Mouse (Mus musculus) spleen, postnatal 0 days (tissue): Measurements from ENCODE around the gene Pspn. TPM values are rescaled to one million over a fixed set of nuclear protein-coding genes. Genes with fewer than 3 reads are reported as not detected.

Experiments used
- polyA plus RNA-seq: library from polyadenylated mRNA; unstranded; fragments of >200 nt; fragmentation: Nextera tagmentation; extraction: Ambion mirVana; gene quantifications from 2 replicates; pipeline ENCODE4 v1.2.1, GENCODE M21; 2015

Pspn gene
- not detected in 2 replicates for polyA plus RNA-seq

GRCm38 (mm10) chr17:56999968-57000609 is at the start of gene Pspn:
Gene Pspn, minus strand, starts transcription at chr17:57000018.

DNA sequence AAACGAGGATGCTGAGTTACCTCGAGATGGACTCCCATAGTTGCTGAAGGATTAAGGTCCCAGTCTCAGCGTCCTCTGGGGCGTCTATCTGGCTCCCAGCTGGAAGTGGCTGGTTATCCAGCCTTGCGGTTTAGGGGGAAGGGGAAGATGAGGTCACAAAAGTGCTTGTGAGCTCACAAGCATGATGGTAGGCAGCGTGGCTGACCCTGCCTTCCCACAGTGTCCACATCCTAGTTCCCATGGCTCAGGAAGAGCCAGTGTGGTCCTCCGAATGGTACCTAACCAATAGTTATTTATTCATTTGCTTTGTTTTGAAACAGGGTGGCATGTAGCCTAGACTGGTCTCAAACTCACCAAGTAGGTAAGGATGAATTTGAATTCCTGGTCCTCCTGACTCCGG is 41.7 kb upstream of the Pspn start, which contains the start of gene Slc25a41:
Gene Slc25a41, minus strand, starts transcription at position 101 of the 400 bp plus-strand sequence.

DNA sequence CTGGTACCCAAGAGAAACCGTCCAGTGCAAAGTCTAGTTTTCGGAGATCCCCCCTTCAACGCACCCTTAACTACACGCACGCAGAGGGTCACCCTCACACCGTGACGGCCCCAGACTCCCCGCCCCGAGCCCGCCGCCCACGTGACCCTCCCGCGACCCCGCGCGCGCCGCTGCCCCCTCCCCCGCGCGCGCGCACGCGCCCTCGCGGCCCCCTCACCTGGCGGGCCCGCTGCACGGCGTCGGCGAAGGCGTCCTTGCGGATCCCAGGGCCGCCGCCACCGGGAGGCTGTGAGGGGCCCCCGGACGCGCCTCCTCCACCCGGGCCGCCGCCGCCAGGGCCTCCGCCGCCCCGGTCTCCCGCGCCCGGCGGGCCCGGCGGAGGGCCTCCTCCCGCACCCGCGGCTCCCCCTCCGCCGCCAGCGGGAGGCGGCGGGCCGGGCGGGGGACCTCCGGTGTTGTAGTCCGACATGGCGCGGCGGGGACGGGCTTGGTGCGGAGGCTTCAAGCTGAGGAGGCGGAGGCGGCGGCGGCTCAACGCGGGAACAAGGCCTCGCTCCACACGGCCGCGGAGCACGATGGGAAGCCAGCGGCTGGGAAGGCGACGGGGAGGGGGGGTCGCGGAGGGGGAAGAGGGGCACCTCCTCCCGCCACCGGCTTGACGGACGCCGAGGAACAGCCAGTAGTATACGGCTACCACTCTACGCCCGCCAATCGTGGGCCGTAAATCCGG is 31.3 kb upstream of the Pspn start, which contains the start of gene Khsrp:
Gene Khsrp, minus strand, starts transcription at position 592 of the 730 bp plus-strand sequence.

DNA sequence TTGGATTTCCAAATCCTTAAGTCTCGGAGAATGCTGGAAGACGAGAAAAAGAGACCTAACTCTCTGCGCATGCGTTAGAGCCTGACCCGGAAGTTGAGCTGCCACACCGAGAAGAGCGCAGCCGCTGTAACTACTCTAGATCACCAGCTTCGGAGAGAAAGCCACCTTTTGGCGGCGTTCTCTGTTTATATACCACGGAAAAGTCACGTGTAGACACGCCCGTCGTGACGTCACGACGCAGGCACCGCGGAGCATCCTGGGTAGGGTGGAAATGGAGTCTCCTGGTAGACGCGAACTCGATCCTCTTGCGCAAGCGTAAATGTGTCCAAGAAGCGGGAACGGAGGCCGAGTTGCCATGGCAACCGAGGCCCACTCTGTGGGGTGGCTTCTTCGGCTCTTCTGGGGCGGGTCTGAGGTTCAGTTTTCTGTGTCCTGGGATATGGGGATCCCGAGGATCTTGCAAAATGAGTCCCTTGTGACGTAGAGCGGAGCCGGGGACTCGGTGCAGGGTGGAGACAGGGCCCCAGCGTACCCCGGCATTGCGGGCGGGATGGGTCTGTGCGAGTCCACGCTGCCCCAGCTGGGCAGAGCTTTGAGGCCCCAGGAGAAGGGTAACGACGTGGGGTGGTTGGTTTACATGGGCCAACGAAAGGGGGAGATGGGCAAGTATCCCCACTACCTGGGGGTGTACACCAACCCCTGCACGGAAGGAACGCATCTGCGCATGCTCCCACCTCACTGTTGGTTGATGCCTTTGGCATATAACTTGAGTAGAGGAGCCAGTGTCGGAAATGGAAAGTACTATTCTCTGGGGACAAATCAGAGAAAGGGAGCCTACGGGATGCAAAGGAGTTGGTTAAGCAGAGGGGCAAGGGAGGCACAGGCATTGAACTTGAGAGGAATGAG is 11.7 kb upstream of the Pspn start, which contains the start of the genes Gtf2f1 and Gm17949:
Gene Gtf2f1, minus strand, starts transcription at position 53 of the 906 bp plus-strand sequence.
Gene Gm17949, plus strand, starts transcription at position 234 of the 906 bp plus-strand sequence.

DNA sequence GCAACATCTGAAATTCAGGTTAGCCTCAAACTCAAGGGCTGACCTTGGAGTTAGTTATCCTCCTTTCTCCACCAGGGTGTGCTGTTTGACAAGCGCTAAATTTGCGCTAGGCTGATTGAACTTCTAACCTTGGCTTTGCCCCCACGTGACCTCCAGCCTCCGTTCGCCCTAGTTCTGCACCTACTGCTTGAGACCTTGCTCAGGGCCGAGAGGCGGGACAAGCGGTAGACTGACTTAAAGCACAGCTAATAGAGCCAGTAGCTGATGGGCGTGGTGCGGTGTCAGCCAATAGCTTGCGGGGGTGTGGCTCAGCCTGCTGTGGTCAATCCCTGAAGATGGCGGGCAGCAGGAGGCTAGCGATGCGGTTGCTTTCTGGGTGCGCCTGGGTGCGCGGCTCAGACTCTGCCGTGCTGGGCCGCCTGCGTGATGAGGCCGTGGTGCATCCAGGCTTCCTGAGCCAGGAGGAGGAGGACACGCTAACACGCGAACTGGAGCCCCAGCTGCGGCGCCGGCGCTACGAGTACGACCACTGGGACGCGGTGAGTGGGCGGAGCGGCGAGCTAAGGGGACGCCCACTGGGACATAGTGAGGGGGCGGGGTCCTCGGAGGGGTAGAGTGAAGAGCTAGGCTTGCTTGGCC is 2.7 kb downstream of the Pspn start, which contains the start of gene Alkbh7:
Gene Alkbh7, plus strand, starts transcription at position 311 of the 639 bp plus-strand sequence.

DNA sequence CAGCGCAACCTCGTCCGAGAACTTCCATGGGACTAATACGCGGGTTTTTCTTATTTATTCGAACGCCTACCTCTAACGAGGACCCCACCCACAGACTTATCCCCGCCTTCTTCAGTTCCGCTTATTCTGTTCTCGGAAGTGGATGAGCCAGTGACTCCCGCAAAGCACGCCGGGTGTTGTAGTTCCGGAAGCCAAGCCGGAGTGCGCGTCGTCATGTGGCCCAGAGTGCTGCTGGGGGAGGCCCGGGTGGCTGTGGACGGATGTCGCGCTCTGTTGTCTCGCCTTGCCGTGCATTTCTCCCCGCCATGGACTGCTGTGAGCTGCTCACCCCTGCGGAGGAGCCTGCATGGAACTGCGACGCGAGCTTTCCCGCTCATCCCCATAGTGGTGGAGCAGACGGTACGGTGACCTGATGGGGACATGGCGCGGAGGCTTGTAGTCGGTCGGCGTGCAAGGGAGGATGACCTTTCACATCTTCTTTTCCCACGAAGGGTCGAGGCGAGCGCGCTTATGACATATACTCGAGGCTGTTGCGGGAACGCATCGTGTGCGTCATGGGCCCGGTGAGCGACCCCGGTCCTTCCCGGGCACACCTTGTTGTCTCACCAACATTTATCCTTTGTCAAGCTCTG is 9.6 kb downstream of the Pspn start, which contains the start of gene Clpp:
Gene Clpp, plus strand, starts transcription at position 191 of the 632 bp plus-strand sequence.

DNA sequence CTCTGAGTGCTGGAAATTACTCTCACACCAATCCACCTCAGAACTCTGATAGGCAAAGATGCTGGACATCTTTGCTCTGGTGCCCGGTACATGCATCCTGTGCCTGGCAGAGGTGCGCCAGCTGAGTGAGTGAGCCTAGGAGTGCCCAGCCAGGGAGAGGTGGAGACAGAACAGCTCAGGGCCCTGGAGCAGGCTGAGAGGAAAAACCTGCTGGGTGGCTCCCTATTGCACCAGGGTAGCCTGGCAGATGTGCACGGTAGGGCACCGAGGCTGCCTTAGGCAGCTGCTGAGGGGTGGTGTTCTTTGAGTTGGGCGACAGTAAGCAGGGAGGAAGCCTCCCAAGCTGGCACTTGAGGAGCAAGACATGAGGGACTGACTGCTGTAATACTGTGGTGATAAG is 17.8 kb downstream of the Pspn start, which contains the start of gene Acer1:
Gene Acer1, minus strand, starts transcription at position 114 of the 400 bp plus-strand sequence.

Other genes starting within 250 kb of the Pspn start
- 1.2 and 1.6 TPM in 2 replicates for gene Nrtn, start 242.5 kb downstream of the Pspn start, polyA plus RNA-seq
- 16.3 and 20.4 TPM in 2 replicates for gene Dus3l, start 235.3 kb downstream of the Pspn start, polyA plus RNA-seq
- gene Prr22, start 229.8 kb downstream of the Pspn start, polyA plus RNA-seq = 0.68 and 0.69 TPM in 2 replicates
- gene Rfx2, start 169.0 kb downstream of the Pspn start, polyA plus RNA-seq = 9.1 and 9.9 TPM in 2 replicates
- gene Acsbg2, start 125.6 kb downstream of the Pspn start, polyA plus RNA-seq = not detected in 2 replicates
- 0.14 and 0.29 TPM in 2 replicates for gene 1700061G19Rik, start 124.5 kb downstream of the Pspn start, polyA plus RNA-seq
- 8.9 and 9.8 TPM in 2 replicates for gene Mllt1, start 64.6 kb downstream of the Pspn start, polyA plus RNA-seq
- not detected in 2 replicates for gene Acer1, start 17.9 kb downstream of the Pspn start, polyA plus RNA-seq
- gene Clpp, start 9.7 kb downstream of the Pspn start, polyA plus RNA-seq = 88.8 and 89.3 TPM in 2 replicates
- 20.8 and 25.9 TPM in 2 replicates for gene Alkbh7, start 2.7 kb downstream of the Pspn start, polyA plus RNA-seq
- 70.2 and 72.7 TPM in 2 replicates for gene Gtf2f1, start 11.3 kb upstream of the Pspn start, polyA plus RNA-seq
- gene Gm17949, start 11.5 kb upstream of the Pspn start, polyA plus RNA-seq = 0.40 and 0.46 TPM in 2 replicates
- 42.5 and 45.4 TPM in 2 replicates for gene Khsrp, start 31.5 kb upstream of the Pspn start, polyA plus RNA-seq
- gene Slc25a41, start 41.6 kb upstream of the Pspn start, polyA plus RNA-seq = not detected in 2 replicates
- 0.24 and 0.52 TPM in 2 replicates for gene Crb3, start 59.1 kb upstream of the Pspn start, polyA plus RNA-seq
- gene Slc25a23, start 59.8 kb upstream of the Pspn start, polyA plus RNA-seq = 1.1 TPM in 2 replicates
- 15.9 and 16.7 TPM in 2 replicates for gene Dennd1c, start 78.5 kb upstream of the Pspn start, polyA plus RNA-seq
- gene Tubb4a, start 87.8 kb upstream of the Pspn start, polyA plus RNA-seq = 0.77 and 0.89 TPM in 2 replicates
- 1.6 and 1.8 TPM in 2 replicates for gene Tnfsf9, start 105.3 kb upstream of the Pspn start, polyA plus RNA-seq
- not detected in 2 replicates for gene Cd70, start 149.8 kb upstream of the Pspn start, polyA plus RNA-seq
- 3.9 and 4.3 TPM in 2 replicates for gene Tnfsf14, start 194.2 kb upstream of the Pspn start, polyA plus RNA-seq
- 29.6 and 30.5 TPM in 2 replicates for gene C3, start 228.1 kb upstream of the Pspn start, polyA plus RNA-seq
- gene Gpr108, start 248.4 kb upstream of the Pspn start, polyA plus RNA-seq = 20.4 and 24.2 TPM in 2 replicates
- 10.1 and 12.3 TPM in 2 replicates for gene Trip10, start 249.4 kb upstream of the Pspn start, polyA plus RNA-seq